Comparison of ENCODE assay signal across 26 mouse cellular contexts in the genomic region with DNA sequence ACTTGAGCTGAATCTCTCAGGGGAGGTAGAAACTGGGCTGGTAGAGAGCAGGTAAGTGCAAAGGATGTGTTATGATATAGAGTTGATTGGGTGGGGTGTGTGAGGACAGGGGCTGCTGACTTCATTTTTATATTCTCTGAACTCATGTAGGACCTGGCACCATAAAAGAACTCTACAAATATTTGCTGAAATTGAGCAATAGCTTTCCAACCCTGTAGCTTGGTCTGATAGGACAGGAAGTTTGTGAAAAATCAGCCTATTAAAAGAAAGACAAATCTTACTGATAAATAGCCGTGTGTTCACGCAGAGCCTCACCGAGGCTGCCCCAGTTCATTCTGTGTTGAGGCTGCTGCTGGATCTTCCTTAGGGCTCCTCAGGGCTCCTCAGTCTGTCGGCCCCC. TPM values are rescaled to one million over a fixed set of nuclear protein-coding genes. Genes with fewer than 3 reads are reported as not detected.
A peak's percentile ranks its signal among the peaks of the same experiment; 100 is the strongest.
DNase-seq lines count a peak whose midpoint lies in the region; ATAC-seq and TF ChIP-seq lines count a peak whose summit lies in the region.
"Had no signal": no experiment of that assay in that cellular context is flagged by ENCODE, and none has a peak within 500 bp of the region (broad histone marks: within the 10 kb centered on the region; RNA-seq: fewer than 3 reads in every experiment).

No protein-coding gene starts in this region.

- no peak overlapping the region for H3K4me2 ChIP-seq in forebrain, embryonic 11.5 days (ENCODE audit: low read depth, low read length, severe bottlenecking)
- no peak overlapping the region for H3K4me2 ChIP-seq in liver, postnatal 0 days (ENCODE audit: low read depth, low read length)
- no peak overlapping the region for H3K4me2 ChIP-seq in lung, postnatal 0 days (replicated peaks; ENCODE audit: low read depth, low read length)
- H3K4me2 ChIP-seq: embryonic facial prominence, embryonic 12.5 days; forebrain, embryonic 13.5 days; forebrain, embryonic 15.5 days had no signal

- no peaks in the 10 kb centered on the region for H3K36me3 ChIP-seq in forebrain, embryonic 11.5 days (ENCODE audit: control insufficient read depth, insufficient read depth, low read length)
- H3K36me3 ChIP-seq in forebrain, embryonic 10.5 days (replicated peaks) = no peaks in the 10 kb centered on the region
- H3K36me3 ChIP-seq in liver, postnatal 0 days (replicated peaks; ENCODE audit: insufficient read depth, low read length) = no peaks in the 10 kb centered on the region
- H3K36me3 ChIP-seq in lung, postnatal 0 days (ENCODE audit: insufficient read depth, low read length) = no peaks in the 10 kb centered on the region
- H3K36me3 ChIP-seq: embryonic facial prominence, embryonic 10.5 days; embryonic facial prominence, embryonic 12.5 days; forebrain, embryonic 15.5 days had no signal

- no peaks in the 10 kb centered on the region for H3K4me1 ChIP-seq in forebrain, embryonic 11.5 days (replicated peaks; ENCODE audit: control insufficient read depth, insufficient read depth, low read length)
- H3K4me1 ChIP-seq in forebrain, embryonic 10.5 days = no peaks in the 10 kb centered on the region; the same call in 1 of the 2 replicates
- 0 out of 2 replicates have a peak, but pooled peaks cover 2% of the 10 kb centered on the region for H3K4me1 ChIP-seq in liver, postnatal 0 days (ENCODE audit: insufficient read depth)
- no peaks in the 10 kb centered on the region for H3K4me1 ChIP-seq in lung, postnatal 0 days (ENCODE audit: insufficient read depth, low read depth, low read length)
- H3K4me1 ChIP-seq: forebrain, embryonic 13.5 days; forebrain, embryonic 15.5 days had no signal

- 91% methylated on average over 4 of the region's 4 CpGs for WGBS in forebrain, embryonic 11.5 days
- WGBS in forebrain, embryonic 10.5 days = 94% methylated on average over 4 of the region's 4 CpGs
- 57% methylated on average over 4 of the region's 4 CpGs for WGBS in liver, postnatal 0 days (ENCODE audit: insufficient replicate concordance)
- 58% methylated on average over 4 of the region's 4 CpGs for WGBS in lung, postnatal 0 days

- H3K27ac ChIP-seq in forebrain, embryonic 11.5 days (ENCODE audit: low read depth, low read length) = no peak overlapping the region
- H3K27ac ChIP-seq in forebrain, embryonic 10.5 days = no peak overlapping the region
- no peak overlapping the region for H3K27ac ChIP-seq in liver, postnatal 0 days (ENCODE audit: low read depth)
- no peak overlapping the region for H3K27ac ChIP-seq in lung, postnatal 0 days (ENCODE audit: low read length)
- H3K27ac ChIP-seq: embryonic facial prominence, embryonic 10.5 days; embryonic facial prominence, embryonic 12.5 days; forebrain, embryonic 13.5 days; forebrain, embryonic 15.5 days had no signal

- TF ChIP-seq EP300 in liver, postnatal 0 days (IDR thresholded peaks at IDR 0.05; ENCODE audit: low read depth) = no peak
- no peak for TF ChIP-seq EP300 in lung, postnatal 0 days (IDR thresholded peaks at IDR 0.05)

- H3K9me3 ChIP-seq in forebrain, embryonic 11.5 days (ENCODE audit: control insufficient read depth, low read length) = no peaks in the 10 kb centered on the region
- H3K9me3 ChIP-seq in forebrain, embryonic 10.5 days = no peaks in the 10 kb centered on the region
- no peaks in the 10 kb centered on the region for H3K9me3 ChIP-seq in liver, postnatal 0 days (ENCODE audit: low read length)
- no peaks in the 10 kb centered on the region for H3K9me3 ChIP-seq in lung, postnatal 0 days (ENCODE audit: low read length)
- H3K9me3 ChIP-seq: embryonic facial prominence, embryonic 10.5 days; embryonic facial prominence, embryonic 12.5 days; forebrain, embryonic 13.5 days; forebrain, embryonic 15.5 days; G1E had no signal

- DNase-seq in forebrain, embryonic 11.5 days (ENCODE audit: low spot score) = peak; percentile 2
- no peak for DNase-seq in forebrain, embryonic 10.5 days (ENCODE audit: extremely low spot score, low spot score)
- no peak for DNase-seq in liver, postnatal 0 days
- DNase-seq in liver = no peak
- peak; percentile 37 for DNase-seq in lung, postnatal 0 days (ENCODE audit: low spot score)
- DNase-seq in lung, postnatal 25 days (ENCODE audit: low spot score) = no peak
- DNase-seq: adrenal gland, adult 8-10 months; adrenal gland, postnatal 14 days; adrenal gland, postnatal 36 days; B cell, adult 2 months; cerebellum, adult 11-12 months; cerebellum, adult 2 months; cerebellum, adult 9-10 months; cerebellum, postnatal 10 days; cerebellum, postnatal 25 days; forebrain, postnatal 0 days had no signal

- H3K9ac ChIP-seq in forebrain, embryonic 11.5 days (ENCODE audit: low read length) = no peak overlapping the region
- no peak overlapping the region for H3K9ac ChIP-seq in liver, postnatal 0 days (replicated peaks)
- H3K9ac ChIP-seq in lung, postnatal 0 days (replicated peaks; ENCODE audit: low read depth) = no peak overlapping the region
- H3K9ac ChIP-seq: embryonic facial prominence, embryonic 12.5 days; forebrain, embryonic 13.5 days; forebrain, embryonic 15.5 days; forebrain, postnatal 0 days had no signal

- no peak for ATAC-seq in forebrain, embryonic 11.5 days (replicated peaks; ENCODE audit: low FRiP score)
- peak; percentile 66 for ATAC-seq in liver, postnatal 0 days
- ATAC-seq in lung, postnatal 0 days = no peak
- ATAC-seq: activated CD4-positive, CD25-positive, alpha-beta regulatory T cell, adult 4 months; CD4-positive, CD25-positive, alpha-beta regulatory T cell, adult 4 months; forebrain, embryonic 13.5 days; forebrain, embryonic 15.5 days; forebrain, postnatal 0 days; Patski had no signal

- no peak overlapping the region for H3K4me3 ChIP-seq in forebrain, embryonic 11.5 days (ENCODE audit: low read depth, low read length)
- H3K4me3 ChIP-seq in forebrain, embryonic 10.5 days = no peak overlapping the region
- H3K4me3 ChIP-seq in liver, postnatal 0 days (ENCODE audit: low read depth, low read length) = no peak overlapping the region
- no peak overlapping the region for H3K4me3 ChIP-seq in lung, postnatal 0 days (ENCODE audit: low read depth, low read length)
- H3K4me3 ChIP-seq: embryonic facial prominence, embryonic 10.5 days; embryonic facial prominence, embryonic 12.5 days; forebrain, embryonic 13.5 days; forebrain, embryonic 15.5 days had no signal

- H3K27me3 ChIP-seq in forebrain, embryonic 11.5 days (ENCODE audit: control insufficient read depth, insufficient read depth, low read length) = no peaks in the 10 kb centered on the region
- H3K27me3 ChIP-seq in forebrain, embryonic 10.5 days (ENCODE audit: poor library complexity, severe bottlenecking) = peaks cover 28% of the 10 kb centered on the region
- H3K27me3 ChIP-seq in liver, postnatal 0 days (ENCODE audit: insufficient read depth, low read length) = no peaks in the 10 kb centered on the region
- H3K27me3 ChIP-seq in lung, postnatal 0 days (replicated peaks; ENCODE audit: insufficient read depth, low read length) = no peaks in the 10 kb centered on the region
- H3K27me3 ChIP-seq: CH12.LX; forebrain, embryonic 15.5 days; Patski had no signal

- TF ChIP-seq CTCF in liver, postnatal 0 days (IDR thresholded peaks at IDR 0.05; ENCODE audit: low read depth) = no peak
- no peak for TF ChIP-seq CTCF in lung, postnatal 0 days (IDR thresholded peaks at IDR 0.05)

RNA-seq across cellular contexts. Expression of gene Cxcl17, which starts 7.3 kb away (rescaled TPM):
- polyA plus RNA-seq in forebrain, embryonic 11.5 days (2014; fragmentation: Nextera tagmentation; extraction: Ambion mirVana) = 0.69 TPM in 1 of 2 replicates, not detected in the other
- 0.43 and 0.71 TPM in 2 replicates for polyA plus RNA-seq in forebrain, embryonic 10.5 days (2016; fragmentation: Nextera tagmentation; extraction: Ambion mirVana)
- not detected in 2 replicates for polyA plus RNA-seq in liver, postnatal 0 days (2015; fragmentation: Nextera tagmentation; extraction: Ambion mirVana)
- 31.9 and 38.1 TPM in 2 replicates for polyA plus RNA-seq in lung, postnatal 0 days (2015; fragmentation: Nextera tagmentation; extraction: Ambion mirVana)
- polyA plus RNA-seq: activated CD4-positive, CD25-positive, alpha-beta regulatory T cell, adult 4 months; CD4-positive, CD25-positive, alpha-beta regulatory T cell, adult 4 months; cerebellum, adult 2 months; cortical plate, adult 2 months; G1E had no signal

RNA-seq across cellular contexts. Expression of gene Lipe, which starts 21.4 kb away (rescaled TPM):
- 3.0 and 3.8 TPM in 2 replicates for polyA plus RNA-seq in forebrain, embryonic 11.5 days (2014; fragmentation: Nextera tagmentation; extraction: Ambion mirVana)
- polyA plus RNA-seq in forebrain, embryonic 10.5 days (2016; fragmentation: Nextera tagmentation; extraction: Ambion mirVana) = 7.4 and 7.5 TPM in 2 replicates
- polyA plus RNA-seq in liver, postnatal 0 days (2015; fragmentation: Nextera tagmentation; extraction: Ambion mirVana) = 5.2 and 5.5 TPM in 2 replicates
- 19.8 and 21.4 TPM in 2 replicates for polyA plus RNA-seq in lung, postnatal 0 days (2015; fragmentation: Nextera tagmentation; extraction: Ambion mirVana)

RNA-seq across cellular contexts. Expression of gene Cnfn, which starts 50.4 kb away (rescaled TPM):
- 0.28 TPM in 1 of 2 replicates, not detected in the other for polyA plus RNA-seq in forebrain, embryonic 11.5 days (2014; fragmentation: Nextera tagmentation; extraction: Ambion mirVana)
- not detected in 2 replicates for polyA plus RNA-seq in forebrain, embryonic 10.5 days (2016; fragmentation: Nextera tagmentation; extraction: Ambion mirVana)
- not detected in 2 replicates for polyA plus RNA-seq in liver, postnatal 0 days (2015; fragmentation: Nextera tagmentation; extraction: Ambion mirVana)
- not detected in 2 replicates for polyA plus RNA-seq in lung, postnatal 0 days (2015; fragmentation: Nextera tagmentation; extraction: Ambion mirVana)
- polyA plus RNA-seq: activated CD4-positive, CD25-positive, alpha-beta regulatory T cell, adult 4 months; CD4-positive, CD25-positive, alpha-beta regulatory T cell, adult 4 months; cerebellum, adult 2 months; cortical plate, adult 2 months; embryonic facial prominence, embryonic 10.5 days; forebrain, embryonic 13.5 days; forebrain, embryonic 15.5 days; forebrain, postnatal 0 days; G1E; Patski had no signal

RNA-seq across cellular contexts. Expression of gene Ceacam1, which starts 57.5 kb away (rescaled TPM):
- 0.51 and 0.81 TPM in 2 replicates for polyA plus RNA-seq in forebrain, embryonic 11.5 days (2014; fragmentation: Nextera tagmentation; extraction: Ambion mirVana)
- polyA plus RNA-seq in forebrain, embryonic 10.5 days (2016; fragmentation: Nextera tagmentation; extraction: Ambion mirVana) = 0.81 and 0.91 TPM in 2 replicates
- polyA plus RNA-seq in liver, postnatal 0 days (2015; fragmentation: Nextera tagmentation; extraction: Ambion mirVana) = 24.3 and 27.3 TPM in 2 replicates
- polyA plus RNA-seq in lung, postnatal 0 days (2015; fragmentation: Nextera tagmentation; extraction: Ambion mirVana) = 21.7 and 23.5 TPM in 2 replicates
- polyA plus RNA-seq: G1E had no signal

Comparison
In these comparisons a context has a peak if more than half of its experiments do, and no peak if none do; other contexts are left out.
1. DNase-seq: peak in forebrain, embryonic 11.5 days (single experiment) and lung, postnatal 0 days (single experiment); none in forebrain, embryonic 10.5 days (single experiment), liver, postnatal 0 days (single experiment), liver (single experiment) and lung, postnatal 25 days (single experiment).
2. RNA of gene Cxcl17, which starts 7.3 kb away (polyA plus RNA-seq): 31.9 to 38.1 TPM in lung, postnatal 0 days; 0.43 to 0.71 TPM in forebrain, embryonic 10.5 days, 0.69 TPM in forebrain, embryonic 11.5 days and not detected in liver, postnatal 0 days; every median in the first group is over 10 times any median in the second.